Mouse (Mus musculus): Measurements from ENCODE around the gene Tmem248.

GRCm38 (mm10) chr5:130222146-130223004 is 5.5 kb downstream of the Tmem248 start:
- TF ChIP-seq POLR2A (IDR thresholded peaks at IDR 0.05; ENCODE audit: extremely low read depth, insufficient read depth, low read length) = peak; percentile 43; the same call in 1 of the 2 replicates
- peak; percentile 32 for TF ChIP-seq CTCF (IDR thresholded peaks at IDR 0.05; ENCODE audit: extremely low read depth, insufficient read depth, low read length)

Data from cortical plate, adult 2 months (tissue).